8 mouse cellular contexts compared by ENCODE assay signal in the genomic region with DNA sequence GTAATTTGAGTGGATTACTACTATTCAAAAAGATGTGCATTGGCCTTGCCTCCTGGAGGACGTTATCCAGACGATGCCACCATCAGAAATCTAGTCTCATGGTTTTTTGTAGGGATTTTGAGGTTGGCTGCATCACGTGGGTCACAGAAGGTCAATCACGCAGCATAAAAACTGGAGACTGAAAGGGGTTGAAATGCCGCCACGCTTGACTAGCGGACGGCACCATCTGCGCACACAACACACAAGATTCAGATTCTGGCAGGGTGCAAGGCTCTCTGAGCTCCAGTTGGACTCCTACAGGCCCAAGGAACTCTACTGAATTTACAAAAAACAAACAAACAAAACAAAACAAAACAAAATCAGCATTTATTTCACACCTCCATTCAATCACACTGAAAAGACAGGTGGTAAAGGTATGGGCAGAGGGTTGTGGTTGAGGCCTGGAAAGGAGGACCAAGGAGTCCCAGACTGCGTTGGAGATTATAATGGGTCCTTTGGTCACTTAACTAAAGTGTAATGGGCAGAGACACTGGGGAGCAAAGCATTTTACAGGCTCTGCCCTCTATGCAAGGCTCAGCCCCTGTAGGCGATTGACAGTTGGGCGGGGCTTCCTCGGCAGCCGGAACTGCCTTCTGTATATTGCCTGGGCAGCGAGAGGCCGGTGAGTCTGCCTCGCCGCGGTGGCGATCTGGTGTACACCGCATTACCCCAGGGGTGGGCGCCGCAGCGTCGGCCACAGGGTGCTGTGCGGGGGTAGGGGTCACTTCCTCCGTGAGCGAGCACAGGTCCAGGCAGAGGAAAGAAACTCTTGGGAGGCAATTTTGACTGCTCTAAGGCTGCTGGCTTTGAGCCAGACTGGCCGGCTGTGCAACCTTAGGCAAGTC. TPM values are rescaled to one million over a fixed set of nuclear protein-coding genes. Genes with fewer than 3 reads are reported as not detected.
DNase-seq lines count a peak whose midpoint lies in the region; ATAC-seq and TF ChIP-seq lines count a peak whose summit lies in the region.
"Had no signal": no experiment of that assay in that cellular context is flagged by ENCODE, and none has a peak within 500 bp of the region (broad histone marks: within the 10 kb centered on the region; RNA-seq: fewer than 3 reads in every experiment).

No protein-coding gene starts in this region.

- TF ChIP-seq POLR2A in cortical plate, adult 2 months (IDR thresholded peaks at IDR 0.05; ENCODE audit: extremely low read depth, insufficient read depth, low read length), result peak; percentile 74

- peaks cover 5% of the 10 kb centered on the region for H3K36me3 ChIP-seq in intestine, embryonic 14.5 days (ENCODE audit: control insufficient read depth, insufficient read depth, low read length)

- ATAC-seq in intestine, embryonic 14.5 days (replicated peaks; ENCODE audit: low FRiP score, low TSS enrichment, low read depth), result no peak; the same call in 1 of the 2 replicates
- peak; percentile 71 for ATAC-seq in megakaryocyte-erythroid progenitor cell, adult 5-6 weeks (replicated peaks; ENCODE audit: low FRiP score, low TSS enrichment, poor library complexity, severe bottlenecking)

- no peaks in the 10 kb centered on the region for H3K27me3 ChIP-seq in intestine, embryonic 14.5 days (replicated peaks; ENCODE audit: control insufficient read depth, insufficient read depth, low read length)

- intact Hi-C loops in gastrocnemius, postnatal 36 days (cut with DNase I), result loop anchor here (5.0 kb wide), 1 partner anchor 52 kb away; a partner anchor contains a TSS
- intact Hi-C loops in left cerebral cortex, postnatal 4 days (cut with DNase I), result loop anchor here (10.0 kb wide), 1 partner anchor 105 kb away; a partner anchor contains a TSS

- H3K4me2 ChIP-seq in intestine, embryonic 14.5 days (ENCODE audit: low read length), result peak overlapping the region; percentile 60

- peaks cover 2% of the 10 kb centered on the region; the same call in 1 of the 2 replicates for H3K4me1 ChIP-seq in cortical plate, adult 2 months (ENCODE audit: control insufficient read depth, insufficient read depth, low read length)
- H3K4me1 ChIP-seq in intestine, embryonic 14.5 days (replicated peaks; ENCODE audit: control insufficient read depth, insufficient read depth, low read length), result peaks cover 23% of the 10 kb centered on the region

- H3K9me3 ChIP-seq in intestine, embryonic 14.5 days (ENCODE audit: control insufficient read depth, low read length), result no peaks in the 10 kb centered on the region

- peak overlapping the region; percentile 68 for H3K4me3 ChIP-seq in cortical plate, adult 2 months (ENCODE audit: insufficient read depth, low read length)
- H3K4me3 ChIP-seq in intestine, embryonic 14.5 days (ENCODE audit: low read depth, low read length), result peak overlapping the region; percentile 42

- peak overlapping the region; percentile 74 for H3K27ac ChIP-seq in cortical plate, adult 2 months (ENCODE audit: insufficient read depth, low read length)
- H3K27ac ChIP-seq in intestine, embryonic 14.5 days (ENCODE audit: low read depth), result no peak overlapping the region

- H3K9ac ChIP-seq in intestine, embryonic 14.5 days (ENCODE audit: low read length), result peak overlapping the region; percentile 50

- no peak for TF ChIP-seq CTCF in cortical plate, adult 2 months (IDR thresholded peaks at IDR 0.05; ENCODE audit: extremely low read depth, insufficient read depth, low read length)

- WGBS in intestine, embryonic 14.5 days, result 24% methylated on average over 29 of the region's 29 CpGs

- DNase-seq in adrenal gland, postnatal 14 days, result peak; percentile 88
- DNase-seq in gastrocnemius, postnatal 36 days, result peak; percentile 64 to 65
- DNase-seq in intestine, embryonic 14.5 days (ENCODE audit: low spot score), result peak; percentile 78
- peak; percentile 73 for DNase-seq in left cerebral cortex, postnatal 4 days
- DNase-seq in spleen, adult 12 weeks (ENCODE audit: low spot score), result peak; percentile 65

RNA-seq across cellular contexts. Expression of a gene that starts 1.2 kb away (rescaled TPM):
- total RNA-seq in adrenal gland, postnatal 14 days (2021), result 6.4 and 9.3 TPM in 2 replicates
- polyA plus RNA-seq in cortical plate, adult 2 months (2012; rRNA removed), result 275 and 293 TPM in 2 replicates
- total RNA-seq in gastrocnemius, postnatal 36 days (2021), result not detected
- 23.7 and 25.2 TPM in 2 replicates for polyA plus RNA-seq in intestine, embryonic 14.5 days (2014; fragmentation: Nextera tagmentation; extraction: Ambion mirVana)
- total RNA-seq in left cerebral cortex, postnatal 4 days (2021), result 100 to 1,000 TPM; 275 to 279 TPM
- 0.57 TPM in 1 of 2 replicates, not detected in the other for total RNA-seq in megakaryocyte-erythroid progenitor cell, adult 5-6 weeks (2014; fragmentation: Nextera tagmentation)
- 0.30 and 1.3 TPM in 2 replicates for total RNA-seq in megakaryocyte-erythroid progenitor cell, adult 5-6 weeks (2017)

RNA-seq across cellular contexts. Expression of a gene that starts 2.9 kb away (rescaled TPM):
- total RNA-seq in adrenal gland, postnatal 14 days (2021), result 143 and 153 TPM in 2 replicates
- 135 and 137 TPM in 2 replicates for polyA plus RNA-seq in cortical plate, adult 2 months (2012; rRNA removed)
- total RNA-seq in gastrocnemius, postnatal 36 days (2021), result 10 to 100 TPM; 15.9 to 17.8 TPM
- 39.6 and 40.9 TPM in 2 replicates for polyA plus RNA-seq in intestine, embryonic 14.5 days (2014; fragmentation: Nextera tagmentation; extraction: Ambion mirVana)
- 10 to 100 TPM; 76.9 to 78.4 TPM for total RNA-seq in left cerebral cortex, postnatal 4 days (2021)
- 70.3 and 71.7 TPM in 2 replicates for total RNA-seq in megakaryocyte-erythroid progenitor cell, adult 5-6 weeks (2014; fragmentation: Nextera tagmentation)
- 29.5 TPM in 2 replicates for total RNA-seq in megakaryocyte-erythroid progenitor cell, adult 5-6 weeks (2017)

RNA-seq across cellular contexts. Expression of a gene that starts 10.4 kb away (rescaled TPM):
- total RNA-seq in adrenal gland, postnatal 14 days (2021), result 3.8 and 4.1 TPM in 2 replicates
- polyA plus RNA-seq in cortical plate, adult 2 months (2012; rRNA removed), result 1.0 and 1.3 TPM in 2 replicates
- total RNA-seq in gastrocnemius, postnatal 36 days (2021), result 1 to 10 TPM; 5.8 to 8.8 TPM
- 1.4 TPM in 2 replicates for polyA plus RNA-seq in intestine, embryonic 14.5 days (2014; fragmentation: Nextera tagmentation; extraction: Ambion mirVana)
- under 1 TPM; 0.76 to 0.93 TPM for total RNA-seq in left cerebral cortex, postnatal 4 days (2021)
- total RNA-seq in megakaryocyte-erythroid progenitor cell, adult 5-6 weeks (2014; fragmentation: Nextera tagmentation), result 0.52 TPM in 1 of 2 replicates, not detected in the other
- total RNA-seq in megakaryocyte-erythroid progenitor cell, adult 5-6 weeks (2017), result 1.5 TPM in 1 of 2 replicates, not detected in the other

RNA-seq across cellular contexts. Expression of a gene that starts 10.6 kb away (rescaled TPM):
- 7.5 TPM in 1 of 2 replicates, not detected in the other for total RNA-seq in adrenal gland, postnatal 14 days (2021)
- not detected in 2 replicates for polyA plus RNA-seq in cortical plate, adult 2 months (2012; rRNA removed)
- total RNA-seq in gastrocnemius, postnatal 36 days (2021), result 1 to 10 TPM in 1 of 2 experiments, not detected in 1; 1.4 TPM
- not detected in 2 replicates for polyA plus RNA-seq in intestine, embryonic 14.5 days (2014; fragmentation: Nextera tagmentation; extraction: Ambion mirVana)
- not detected for total RNA-seq in left cerebral cortex, postnatal 4 days (2021)
- total RNA-seq in megakaryocyte-erythroid progenitor cell, adult 5-6 weeks (2014; fragmentation: Nextera tagmentation), result not detected in 2 replicates
- total RNA-seq in megakaryocyte-erythroid progenitor cell, adult 5-6 weeks (2017), result not detected in 2 replicates
- total RNA-seq: left cerebral cortex, postnatal 14 days had no signal

RNA-seq across cellular contexts. Expression of a gene that starts 20.3 kb away (rescaled TPM):
- total RNA-seq in adrenal gland, postnatal 14 days (2021), result 77.0 and 79.6 TPM in 2 replicates
- 78.5 and 85.1 TPM in 2 replicates for polyA plus RNA-seq in cortical plate, adult 2 months (2012; rRNA removed)
- 10 to 100 TPM; 31.0 to 36.6 TPM for total RNA-seq in gastrocnemius, postnatal 36 days (2021)
- 6.5 and 7.7 TPM in 2 replicates for polyA plus RNA-seq in intestine, embryonic 14.5 days (2014; fragmentation: Nextera tagmentation; extraction: Ambion mirVana)
- 100 to 1,000 TPM; 108 to 116 TPM for total RNA-seq in left cerebral cortex, postnatal 4 days (2021)
- 68.2 and 88.0 TPM in 2 replicates for total RNA-seq in megakaryocyte-erythroid progenitor cell, adult 5-6 weeks (2014; fragmentation: Nextera tagmentation)
- total RNA-seq in megakaryocyte-erythroid progenitor cell, adult 5-6 weeks (2017), result 85.2 and 100.0 TPM in 2 replicates

Comparison
In these comparisons a context has a peak if more than half of its experiments do, and no peak if none do; other contexts are left out.
1. RNA of a gene that starts 1.2 kb away (total RNA-seq): 275 to 279 TPM in left cerebral cortex, postnatal 4 days; 6.4 to 9.3 TPM in adrenal gland, postnatal 14 days, 0.30 to 1.3 TPM in megakaryocyte-erythroid progenitor cell, adult 5-6 weeks and not detected in gastrocnemius, postnatal 36 days; every median in the first group is over 10 times any median in the second.
2. Peak in every context shown above with its lines, with median percentiles within 50 percentile points of each other: DNase-seq.